Mouse (Mus musculus): Measurements from ENCODE around the gene Cpeb4. TPM values are rescaled to one million over a fixed set of nuclear protein-coding genes. Genes with fewer than 3 reads are reported as not detected.
A peak's percentile ranks its signal among the peaks of the same experiment; 100 is the strongest.

Gene Cpeb4
- polyA plus RNA-seq, 1 experiment from 2014 or later, result 3.5 TPM

GRCm38 (mm10) chr11:31885765-31886164 lies 13.8 kb downstream of the Cpeb4 start:
- H3K9me3 ChIP-seq (ENCODE audit: control insufficient read depth, low read length), result no peaks in the 10 kb centered on the region
- no peak for ATAC-seq (ENCODE audit: low read depth)
- no peaks in the 10 kb centered on the region for H3K36me3 ChIP-seq (ENCODE audit: control insufficient read depth, insufficient read depth, low read length)
- no peaks in the 10 kb centered on the region for H3K4me1 ChIP-seq (replicated peaks; ENCODE audit: control insufficient read depth, insufficient read depth, low read length)
- WGBS, result 36% methylated on average over 1 of the region's 1 CpGs
- no peak overlapping the region for H3K4me3 ChIP-seq (ENCODE audit: low read length)
- H3K27ac ChIP-seq (ENCODE audit: low read length), result no peak overlapping the region
- no peak overlapping the region for H3K4me2 ChIP-seq (ENCODE audit: low read depth, low read length)
- H3K9ac ChIP-seq (ENCODE audit: low read length), result no peak overlapping the region
- no peaks in the 10 kb centered on the region for H3K27me3 ChIP-seq (ENCODE audit: control insufficient read depth, insufficient read depth, low read depth, low read length)

DNA sequence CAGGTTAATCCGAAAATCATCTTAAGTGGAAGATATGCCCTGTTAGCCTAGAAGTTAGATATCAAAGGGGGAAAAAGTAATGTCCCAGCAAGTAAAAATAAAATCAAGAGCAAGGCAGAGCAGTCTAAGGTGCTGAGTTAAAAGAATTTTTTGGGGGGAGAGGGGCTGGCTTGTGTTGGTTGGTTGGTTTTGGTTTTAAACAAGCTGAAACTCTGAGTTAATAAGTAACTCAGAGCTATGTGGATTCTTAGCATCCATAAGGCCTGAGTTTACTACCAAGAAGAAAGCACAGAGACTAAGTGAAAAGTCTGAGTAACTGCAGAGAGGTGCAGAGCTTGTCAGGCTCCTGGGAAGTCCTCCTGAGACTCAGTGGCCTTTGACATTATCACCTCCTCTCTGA lies 16.2 kb downstream of the Cpeb4 start:
- Histone ChIP-seq H3K36me3 (ENCODE audit: control insufficient read depth, insufficient read depth, low read length) (no peaks in the 10 kb centered on the region), H3K4me2 (ENCODE audit: low read depth, low read length) (no peak overlapping the region), H3K9ac (ENCODE audit: low read length) (no peak overlapping the region), H3K27ac (ENCODE audit: low read length) (no peak overlapping the region), H3K9me3 (ENCODE audit: control insufficient read depth, low read length) (no peaks in the 10 kb centered on the region), H3K27me3 (ENCODE audit: control insufficient read depth, insufficient read depth, low read depth, low read length) (no peaks in the 10 kb centered on the region), H3K4me3 (ENCODE audit: low read length) (no peak overlapping the region), H3K4me1 (replicated peaks; ENCODE audit: control insufficient read depth, insufficient read depth, low read length) (no peaks in the 10 kb centered on the region)
- ATAC-seq (ENCODE audit: low read depth), result no peak
- WGBS, result 77% methylated on average over 1 of the region's 1 CpGs

GRCm38 (mm10) chr11:31892152-31892551 lies 20.1 kb downstream of the Cpeb4 start:
- no peak overlapping the region for H3K4me3 ChIP-seq (ENCODE audit: low read length)
- H3K9ac ChIP-seq (ENCODE audit: low read length), result no peak overlapping the region
- H3K36me3 ChIP-seq (ENCODE audit: control insufficient read depth, insufficient read depth, low read length), result no peaks in the 10 kb centered on the region
- WGBS, result 34% methylated on average over 3 of the region's 3 CpGs
- peak overlapping the region; percentile 7; the same call in 1 of the 2 replicates for H3K27ac ChIP-seq (ENCODE audit: low read length)
- no peaks in the 10 kb centered on the region for H3K9me3 ChIP-seq (ENCODE audit: control insufficient read depth, low read length)
- H3K27me3 ChIP-seq (ENCODE audit: control insufficient read depth, insufficient read depth, low read depth, low read length), result no peaks in the 10 kb centered on the region
- no peak overlapping the region for H3K4me2 ChIP-seq (ENCODE audit: low read depth, low read length)
- H3K4me1 ChIP-seq (replicated peaks; ENCODE audit: control insufficient read depth, insufficient read depth, low read length), result no peaks in the 10 kb centered on the region
- ATAC-seq (ENCODE audit: low read depth), result no peak

- Histone ChIP-seq H3K9ac (ENCODE audit: low read length) (no peak overlapping the region), H3K4me2 (ENCODE audit: low read depth, low read length) (no peak overlapping the region), H3K36me3 (ENCODE audit: control insufficient read depth, insufficient read depth, low read length) (no peaks in the 10 kb centered on the region), H3K9me3 (ENCODE audit: control insufficient read depth, low read length) (no peaks in the 10 kb centered on the region), H3K4me1 (replicated peaks; ENCODE audit: control insufficient read depth, insufficient read depth, low read length) (no peaks in the 10 kb centered on the region), H3K27me3 (ENCODE audit: control insufficient read depth, insufficient read depth, low read depth, low read length) (no peaks in the 10 kb centered on the region), H3K4me3 (ENCODE audit: low read length) (no peak overlapping the region), H3K27ac (ENCODE audit: low read length) (no peak overlapping the region)
- ATAC-seq (ENCODE audit: low read depth), result no peak
- 81% methylated on average over 2 of the region's 2 CpGs for WGBS
These were observed 21.6 kb downstream of the Cpeb4 start for GRCm38 (mm10) chr11:31893639-31894038.

GRCm38 (mm10) chr11:31896065-31896792 lies 24.2 kb downstream of the Cpeb4 start:
- no peaks in the 10 kb centered on the region for H3K9me3 ChIP-seq (ENCODE audit: control insufficient read depth, low read length)
- H3K36me3 ChIP-seq (ENCODE audit: control insufficient read depth, insufficient read depth, low read length), result no peaks in the 10 kb centered on the region
- WGBS, result 78% methylated on average over 4 of the region's 4 CpGs
- no peak overlapping the region for H3K27ac ChIP-seq (ENCODE audit: low read length)
- no peak for ATAC-seq (ENCODE audit: low read depth)
- no peaks in the 10 kb centered on the region for H3K27me3 ChIP-seq (ENCODE audit: control insufficient read depth, insufficient read depth, low read depth, low read length)
- H3K4me3 ChIP-seq (ENCODE audit: low read length), result no peak overlapping the region
- no peak overlapping the region for H3K4me2 ChIP-seq (ENCODE audit: low read depth, low read length)
- peaks cover 5% of the 10 kb centered on the region; the same call in 1 of the 2 replicates for H3K4me1 ChIP-seq (replicated peaks; ENCODE audit: control insufficient read depth, insufficient read depth, low read length)
- H3K9ac ChIP-seq (ENCODE audit: low read length), result no peak overlapping the region

GRCm38 (mm10) chr11:31896905-31897304 lies 24.9 kb downstream of the Cpeb4 start:
- WGBS, result 77% methylated on average over 3 of the region's 3 CpGs

GRCm38 (mm10) chr11:31899166-31899565 lies 27.2 kb downstream of the Cpeb4 start:
- Histone ChIP-seq H3K4me2 (ENCODE audit: low read depth, low read length) (no peak overlapping the region), H3K9ac (ENCODE audit: low read length) (no peak overlapping the region), H3K36me3 (ENCODE audit: control insufficient read depth, insufficient read depth, low read length) (no peaks in the 10 kb centered on the region), H3K27ac (ENCODE audit: low read length) (no peak overlapping the region), H3K4me3 (ENCODE audit: low read length) (no peak overlapping the region), H3K4me1 (replicated peaks; ENCODE audit: control insufficient read depth, insufficient read depth, low read length) (peaks cover 5% of the 10 kb centered on the region; the same call in 1 of the 2 replicates), H3K9me3 (ENCODE audit: control insufficient read depth, low read length) (no peaks in the 10 kb centered on the region), H3K27me3 (ENCODE audit: control insufficient read depth, insufficient read depth, low read depth, low read length) (no peaks in the 10 kb centered on the region)
- no peak for ATAC-seq (ENCODE audit: low read depth)

More at GRCm38 (mm10) chr11:31896905-31897304, 24.9 kb downstream of the Cpeb4 start:
- H3K4me1 ChIP-seq (replicated peaks; ENCODE audit: control insufficient read depth, insufficient read depth, low read length), result peaks cover 5% of the 10 kb centered on the region; the same call in 1 of the 2 replicates
- H3K27ac ChIP-seq (ENCODE audit: low read length), result no peak overlapping the region
- H3K4me2 ChIP-seq (ENCODE audit: low read depth, low read length), result no peak overlapping the region
- H3K36me3 ChIP-seq (ENCODE audit: control insufficient read depth, insufficient read depth, low read length), result no peaks in the 10 kb centered on the region
- no peak for ATAC-seq (ENCODE audit: low read depth)
- no peak overlapping the region for H3K4me3 ChIP-seq (ENCODE audit: low read length)
- H3K9ac ChIP-seq (ENCODE audit: low read length), result no peak overlapping the region
- H3K9me3 ChIP-seq (ENCODE audit: control insufficient read depth, low read length), result no peaks in the 10 kb centered on the region
- no peaks in the 10 kb centered on the region for H3K27me3 ChIP-seq (ENCODE audit: control insufficient read depth, insufficient read depth, low read depth, low read length)

DNA sequence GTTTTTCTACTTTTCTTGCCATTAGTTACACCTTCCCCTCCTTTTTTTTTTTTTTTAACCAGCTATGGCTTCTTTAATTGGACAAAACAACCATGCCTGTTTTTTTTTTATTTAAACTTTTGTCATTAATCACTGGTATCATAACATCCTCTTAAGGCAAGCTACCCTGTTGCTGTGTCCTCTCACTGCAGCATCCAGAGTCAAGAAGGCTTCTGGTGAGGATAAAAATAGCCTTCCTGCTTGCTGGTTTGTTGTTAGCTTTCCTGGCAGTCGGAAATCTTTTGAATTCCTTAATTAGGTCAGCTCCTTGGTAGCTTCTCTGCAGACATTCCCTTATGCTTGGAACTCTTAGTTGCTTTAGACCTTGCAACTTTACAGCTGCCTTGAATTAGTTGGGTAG lies 28.7 kb downstream of the Cpeb4 start:
- H3K36me3 ChIP-seq (ENCODE audit: control insufficient read depth, insufficient read depth, low read length), result no peaks in the 10 kb centered on the region
- no peak overlapping the region for H3K4me2 ChIP-seq (ENCODE audit: low read depth, low read length)
- H3K4me1 ChIP-seq (replicated peaks; ENCODE audit: control insufficient read depth, insufficient read depth, low read length), result peaks cover 5% of the 10 kb centered on the region; the same call in 1 of the 2 replicates
- no peaks in the 10 kb centered on the region for H3K9me3 ChIP-seq (ENCODE audit: control insufficient read depth, low read length)
- 5% methylated on average over 1 of the region's 1 CpGs for WGBS
- ATAC-seq (ENCODE audit: low read depth), result peak; percentile 59
- no peaks in the 10 kb centered on the region for H3K27me3 ChIP-seq (ENCODE audit: control insufficient read depth, insufficient read depth, low read depth, low read length)
- no peak overlapping the region for H3K27ac ChIP-seq (ENCODE audit: low read length)
- H3K4me3 ChIP-seq (ENCODE audit: low read length), result no peak overlapping the region
- no peak overlapping the region for H3K9ac ChIP-seq (ENCODE audit: low read length)

- no peak overlapping the region for H3K4me3 ChIP-seq (ENCODE audit: low read length)
- ATAC-seq (ENCODE audit: low read depth), result no peak
- H3K4me2 ChIP-seq (ENCODE audit: low read depth, low read length), result no peak overlapping the region
- no peaks in the 10 kb centered on the region for H3K27me3 ChIP-seq (ENCODE audit: control insufficient read depth, insufficient read depth, low read depth, low read length)
- WGBS, result 62% methylated on average over 1 of the region's 1 CpGs
- H3K9me3 ChIP-seq (ENCODE audit: control insufficient read depth, low read length), result no peaks in the 10 kb centered on the region
- no peak overlapping the region for H3K27ac ChIP-seq (ENCODE audit: low read length)
- H3K36me3 ChIP-seq (ENCODE audit: control insufficient read depth, insufficient read depth, low read length), result no peaks in the 10 kb centered on the region
- H3K9ac ChIP-seq (ENCODE audit: low read length), result no peak overlapping the region
- peaks cover 5% of the 10 kb centered on the region; the same call in 1 of the 2 replicates for H3K4me1 ChIP-seq (replicated peaks; ENCODE audit: control insufficient read depth, insufficient read depth, low read length)
These were observed 30.4 kb downstream of the Cpeb4 start for GRCm38 (mm10) chr11:31902251-31903001.
